Comparison of ENCODE assay signal across 12 mouse cellular contexts in genomic region chr11:65209441-65209840, GRCm38 (mm10). TPM values are rescaled to one million over a fixed set of nuclear protein-coding genes. Genes with fewer than 3 reads are reported as not detected.
DNase-seq lines count a peak whose midpoint lies in the region; ATAC-seq and TF ChIP-seq lines count a peak whose summit lies in the region.
"Had no signal": no experiment of that assay in that cellular context is flagged by ENCODE, and none has a peak within 500 bp of the region (broad histone marks: within the 10 kb centered on the region; RNA-seq: fewer than 3 reads in every experiment).

No protein-coding gene starts in this region.

- 15% methylated on average over 6 of the region's 6 CpGs for WGBS in heart, embryonic 15.5 days
- WGBS in stomach, postnatal 0 days, result 41% methylated on average over 6 of the region's 6 CpGs

- peaks cover 5% of the 10 kb centered on the region; the same call in 1 of the 2 replicates for H3K36me3 ChIP-seq in heart, embryonic 15.5 days
- H3K36me3 ChIP-seq in stomach, postnatal 0 days (ENCODE audit: control insufficient read depth, insufficient read depth, low read length), result no peaks in the 10 kb centered on the region

- no peak overlapping the region for H3K9ac ChIP-seq in heart, embryonic 15.5 days
- no peak overlapping the region for H3K9ac ChIP-seq in stomach, postnatal 0 days (ENCODE audit: low read length)

- H3K27ac ChIP-seq in heart, embryonic 15.5 days, result peak overlapping the region; percentile 84
- H3K27ac ChIP-seq in stomach, postnatal 0 days (replicated peaks), result no peak overlapping the region
- H3K27ac ChIP-seq: macrophage had no signal

- H3K4me2 ChIP-seq in heart, embryonic 15.5 days, result no peak overlapping the region
- H3K4me2 ChIP-seq in stomach, postnatal 0 days (replicated peaks; ENCODE audit: low read depth), result no peak overlapping the region

- H3K4me3 ChIP-seq in heart, embryonic 15.5 days, result no peak overlapping the region
- no peak overlapping the region for H3K4me3 ChIP-seq in stomach, postnatal 0 days (ENCODE audit: low read depth, low read length)

- peaks cover 74% of the 10 kb centered on the region for H3K4me1 ChIP-seq in heart, embryonic 15.5 days (replicated peaks)
- no peaks in the 10 kb centered on the region for H3K4me1 ChIP-seq in stomach, postnatal 0 days (replicated peaks; ENCODE audit: control insufficient read depth, insufficient read depth)

- peak; percentile 8 for DNase-seq in kidney, postnatal 10 days
- DNase-seq in kidney, postnatal 25 days, result no peak
- peak; percentile 18 for DNase-seq in adrenal gland, postnatal 25 days
- DNase-seq in stomach, postnatal 0 days (ENCODE audit: low spot score), result no peak
- no peak for DNase-seq in thymus, adult 18-20 months
- DNase-seq: embryo, embryonic 11 days; right cerebral cortex, postnatal 4 days had no signal

- no peaks in the 10 kb centered on the region for H3K9me3 ChIP-seq in heart, embryonic 15.5 days (replicated peaks)
- H3K9me3 ChIP-seq in stomach, postnatal 0 days (ENCODE audit: control insufficient read depth, low read length), result no peaks in the 10 kb centered on the region

- peak; percentile 93 for ATAC-seq in heart, embryonic 15.5 days (replicated peaks; ENCODE audit: insufficient number of reproducible peaks, insufficient read depth, low FRiP score, low read depth)
- ATAC-seq in stomach, postnatal 0 days (ENCODE audit: low FRiP score, low TSS enrichment), result peak; percentile 38; the same call in 1 of the 2 replicates
- ATAC-seq in megakaryocyte-erythroid progenitor cell, adult 5-6 weeks (replicated peaks; ENCODE audit: low FRiP score, low TSS enrichment, poor library complexity, severe bottlenecking), result no peak
- ATAC-seq: inflammation-experienced regulatory T-cells, adult 6 months had no signal

- no peaks in the 10 kb centered on the region for H3K27me3 ChIP-seq in heart, embryonic 15.5 days
- no peaks in the 10 kb centered on the region for H3K27me3 ChIP-seq in stomach, postnatal 0 days (ENCODE audit: control insufficient read depth, insufficient read depth, low read length)

- no peak for TF ChIP-seq CTCF in stomach, postnatal 0 days (IDR thresholded peaks at IDR 0.05; ENCODE audit: low read depth)

- TF ChIP-seq EP300 in stomach, postnatal 0 days (optimal IDR thresholded peaks at IDR 0.05), result no peak

RNA-seq across cellular contexts. Expression of gene Arhgap44, which starts 46.7 kb away (rescaled TPM):
- 7.8 and 8.4 TPM in 2 replicates for total RNA-seq in adrenal gland, postnatal 25 days (2021)
- 10.5 and 12.9 TPM in 2 replicates for polyA plus RNA-seq in heart, embryonic 15.5 days (2015; fragmentation: Nextera tagmentation; extraction: Ambion mirVana)
- polyA plus RNA-seq in stomach, postnatal 0 days (2015; fragmentation: Nextera tagmentation; extraction: Ambion mirVana), result 2.9 and 3.1 TPM in 2 replicates
- total RNA-seq in megakaryocyte-erythroid progenitor cell, adult 5-6 weeks (2014; fragmentation: Nextera tagmentation), result not detected in 2 replicates
- total RNA-seq in megakaryocyte-erythroid progenitor cell, adult 5-6 weeks (2017), result not detected in 2 replicates
- polyA plus RNA-seq: macrophage had no signal

RNA-seq across cellular contexts. Expression of gene 1700086D15Rik, which starts 49.8 kb away (rescaled TPM):
- 0.86 TPM in 1 of 2 replicates, not detected in the other for total RNA-seq in adrenal gland, postnatal 25 days (2021)
- 0.11 TPM in 1 of 2 replicates, not detected in the other for polyA plus RNA-seq in heart, embryonic 15.5 days (2015; fragmentation: Nextera tagmentation; extraction: Ambion mirVana)
- polyA plus RNA-seq in stomach, postnatal 0 days (2015; fragmentation: Nextera tagmentation; extraction: Ambion mirVana), result 0.12 TPM in 1 of 2 replicates, not detected in the other
- not detected in 2 replicates for total RNA-seq in megakaryocyte-erythroid progenitor cell, adult 5-6 weeks (2014; fragmentation: Nextera tagmentation)
- total RNA-seq in megakaryocyte-erythroid progenitor cell, adult 5-6 weeks (2017), result not detected in 2 replicates
- polyA plus RNA-seq: forebrain, embryonic 11.5 days; inflammation-experienced regulatory T-cells, adult 6 months; macrophage had no signal

Comparison
In these comparisons a context has a peak if more than half of its experiments do, and no peak if none do; other contexts are left out.
1. DNase-seq: peak in kidney, postnatal 10 days (single experiment) and adrenal gland, postnatal 25 days (single experiment); none in kidney, postnatal 25 days (0 of 2), stomach, postnatal 0 days (single experiment) and thymus, adult 18-20 months (0 of 2).